Mouse (Mus musculus) gastrocnemius, postnatal 4 days (tissue): Measurements from ENCODE around the gene Nos2. TPM values are rescaled to one million over a fixed set of nuclear protein-coding genes. Genes with fewer than 3 reads are reported as not detected.
A peak's percentile ranks its signal among the peaks of the same experiment; 100 is the strongest.

Experiments
- DNase-seq, 2 experiments: peaks; one replicate each; pipeline ENCODE4 v3.0.0; 2021 to 2022; ENCODE audit warnings: low spot score in 2 of 2, mixed read lengths in 2 of 2
- total RNA-seq, 2 experiments: library from RNA; stranded (reverse); gene quantifications; 2 replicates each; pipeline ENCODE4 v1.2.3; 2021

Gene Nos2
- total RNA-seq, 2 experiments from 2014 or later: 4.5 to 4.6 TPM

DNA sequence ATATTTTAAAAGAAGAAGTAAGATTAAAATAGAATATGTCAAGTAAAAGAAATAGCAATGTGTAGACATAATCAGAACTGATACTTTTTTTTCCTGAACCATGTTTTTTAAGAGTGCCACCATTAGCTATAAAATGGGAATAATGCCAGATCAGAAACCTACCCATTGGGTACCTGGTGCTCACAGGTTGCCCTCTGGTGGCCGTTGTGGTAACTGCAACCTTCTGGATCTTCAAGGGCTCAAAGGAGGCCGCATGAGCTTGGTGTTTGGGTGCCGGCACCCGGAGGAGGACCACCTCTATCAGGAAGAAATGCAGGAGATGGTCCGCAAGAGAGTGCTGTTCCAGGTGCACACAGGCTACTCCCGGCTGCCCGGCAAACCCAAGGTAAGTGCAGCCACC, 35.7 kb downstream of the Nos2 start:
- peak; percentile 52 to 70 for DNase-seq

DNA sequence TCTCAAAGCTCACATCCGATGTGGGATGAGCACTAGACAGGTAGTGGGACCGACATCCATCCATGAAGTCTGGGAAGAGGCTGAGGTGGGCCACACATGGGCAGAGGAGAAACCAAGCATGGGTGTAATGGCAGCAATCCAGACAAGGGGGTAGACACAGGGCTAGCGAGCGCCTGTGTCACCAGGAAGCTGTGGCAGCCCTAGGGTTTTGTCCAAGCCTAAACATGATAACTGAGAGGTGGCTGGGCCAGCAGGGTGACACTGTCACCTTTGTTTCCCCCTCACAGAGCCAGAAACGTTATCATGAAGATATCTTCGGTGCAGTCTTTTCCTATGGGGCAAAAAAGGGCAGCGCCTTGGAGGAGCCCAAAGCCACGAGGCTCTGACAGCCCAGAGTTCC, 38.8 kb downstream of the Nos2 start:
- DNase-seq: no peak

DNA sequence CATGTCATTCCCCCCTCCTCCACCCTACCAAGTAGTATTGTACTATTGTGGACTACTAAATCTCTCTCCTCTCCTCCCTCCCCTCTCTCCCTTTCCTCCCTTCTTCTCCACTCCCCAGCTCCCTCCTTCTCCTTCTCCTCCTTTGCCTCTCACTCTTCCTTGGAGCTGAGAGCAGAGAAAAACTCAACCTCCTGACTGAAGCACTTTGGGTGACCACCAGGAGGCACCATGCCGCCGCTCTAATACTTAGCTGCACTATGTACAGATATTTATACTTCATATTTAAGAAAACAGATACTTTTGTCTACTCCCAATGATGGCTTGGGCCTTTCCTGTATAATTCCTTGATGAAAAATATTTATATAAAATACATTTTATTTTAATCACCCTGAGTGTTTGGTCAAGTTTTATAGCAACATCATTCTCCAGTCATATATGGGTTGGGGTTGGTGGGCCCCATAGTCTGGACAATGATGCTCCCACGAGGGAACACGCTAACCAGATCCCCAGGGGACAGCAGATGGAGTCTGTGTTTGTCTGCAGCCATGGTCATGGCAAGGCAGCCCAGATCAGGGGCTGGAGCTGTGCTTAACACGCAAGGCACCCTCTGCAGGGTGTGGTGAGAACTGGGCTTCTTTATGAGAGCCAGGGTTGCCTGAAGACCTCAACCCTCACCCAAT, 39.4 kb downstream of the Nos2 start:
- peak in 1 of 2 experiments; percentile 36 for DNase-seq

DNA sequence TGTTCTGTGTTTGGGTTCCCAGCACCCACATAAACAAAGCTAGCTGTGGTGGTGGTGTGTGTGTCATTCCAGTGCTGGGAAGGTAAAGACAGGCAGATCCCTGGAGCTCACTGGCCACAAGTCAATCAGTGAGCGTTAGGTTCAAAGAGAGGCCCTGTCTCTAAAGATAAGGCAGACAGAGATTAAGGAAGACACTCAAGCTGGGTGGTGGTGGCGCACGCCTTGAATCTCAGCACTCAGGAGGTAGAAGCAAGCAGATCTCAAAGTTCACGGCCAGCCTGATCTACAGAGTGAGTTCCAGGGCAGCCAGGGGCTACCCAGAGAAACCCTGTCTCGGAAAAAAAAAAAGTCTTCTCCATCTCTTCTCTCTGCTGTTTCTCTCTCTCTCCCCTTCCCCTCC, 40.6 kb downstream of the Nos2 start:
- no peak for DNase-seq

DNA sequence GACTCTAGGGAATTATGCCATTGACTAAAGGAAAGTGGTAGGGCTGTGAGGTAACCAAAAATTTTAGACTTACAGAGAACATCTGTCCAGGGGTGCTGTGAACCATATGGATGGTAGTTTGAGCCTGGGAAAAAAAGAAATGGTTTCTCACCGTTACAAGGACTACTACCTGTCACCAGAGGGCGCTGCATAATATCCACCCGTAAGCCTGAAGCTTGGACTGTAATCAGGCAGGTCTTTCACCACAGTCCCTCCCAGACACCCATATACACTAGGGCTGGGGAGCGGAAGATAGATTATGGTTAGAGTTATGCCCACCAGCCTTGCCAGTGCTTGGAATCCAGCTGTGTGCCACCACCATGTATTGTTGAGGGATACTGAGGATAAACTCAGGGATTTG, 46.8 kb downstream of the Nos2 start:
- peak in 1 of 2 experiments; percentile 38 for DNase-seq

DNA sequence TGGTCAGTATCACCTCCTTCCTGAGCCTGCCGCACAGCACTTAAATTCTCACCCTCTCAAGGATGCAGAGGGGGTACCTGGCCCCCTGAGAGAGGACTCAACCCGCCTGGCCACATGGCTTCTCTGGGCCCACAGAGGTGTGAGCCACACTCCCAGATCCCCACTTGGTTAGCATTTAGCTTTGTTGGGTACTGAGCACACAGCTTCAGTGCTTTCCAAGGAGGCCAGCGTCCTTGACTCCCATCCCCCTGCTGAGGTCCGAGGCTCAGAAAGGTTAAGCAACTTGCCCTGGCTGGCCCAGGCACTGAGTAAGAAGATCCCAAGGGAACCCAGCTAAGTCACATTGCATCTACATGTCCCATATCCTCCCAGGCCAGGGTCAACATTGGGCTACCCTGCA, 47.5 kb downstream of the Nos2 start:
- DNase-seq: no peak

DNA sequence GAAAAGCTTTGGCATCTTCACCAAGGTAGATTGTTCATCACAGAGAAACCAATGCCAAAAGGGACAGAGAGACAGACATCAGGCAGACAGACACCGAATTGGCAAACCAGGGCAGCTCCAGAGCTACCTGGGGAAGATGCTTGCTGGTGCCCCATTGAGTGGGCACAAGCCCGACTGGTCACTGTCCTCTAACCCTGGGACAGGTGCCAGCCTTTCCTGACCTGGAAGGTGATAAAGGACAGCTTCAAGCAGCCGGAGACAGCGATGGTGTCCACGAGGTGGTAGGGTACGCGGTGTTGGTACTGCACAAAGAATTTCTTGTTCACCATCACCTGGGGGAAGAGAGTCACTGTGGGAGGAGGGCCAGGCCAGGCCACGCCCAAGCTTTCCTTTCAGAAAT, 50.5 kb downstream of the Nos2 start:
- no peak for DNase-seq

DNA sequence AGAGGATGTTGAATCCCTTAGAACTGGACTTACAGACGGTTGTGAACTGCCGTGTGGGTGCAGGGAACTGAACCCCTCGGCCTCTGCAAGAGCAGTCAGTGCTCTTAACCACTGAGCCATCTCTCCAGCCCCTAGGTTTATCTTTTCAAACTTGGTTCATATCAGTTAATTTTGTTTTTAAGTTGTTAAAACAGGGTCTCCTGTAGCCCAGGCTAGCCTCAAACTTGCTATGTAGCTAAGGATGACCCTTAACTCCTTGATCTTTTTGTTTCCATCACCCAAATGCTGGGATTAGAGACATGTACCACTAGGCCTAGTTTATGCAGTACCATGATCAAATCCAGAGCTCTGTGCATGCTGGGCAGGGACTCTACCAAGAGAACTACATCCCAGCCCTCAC, 51.2 kb downstream of the Nos2 start:
- DNase-seq: no peak

DNA sequence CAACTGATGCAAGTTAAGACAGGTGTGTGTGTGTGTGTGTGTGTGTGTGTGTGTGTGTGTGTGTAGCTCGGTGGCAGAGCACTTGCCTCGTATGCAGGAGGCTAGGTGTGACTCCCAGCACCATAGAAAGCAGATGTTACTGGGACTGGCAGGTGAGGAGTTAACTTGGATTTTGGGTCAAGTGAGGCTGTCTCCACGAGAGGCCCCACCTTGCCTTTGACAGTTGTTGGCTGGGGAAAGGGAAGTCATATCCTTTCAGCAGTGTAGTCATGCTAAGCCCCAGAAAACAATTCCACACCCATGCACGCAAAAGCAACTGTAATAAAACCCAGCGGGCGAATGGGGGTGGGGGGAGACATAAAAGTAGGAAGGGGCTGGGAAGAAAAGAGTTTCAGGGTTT, 51.7 kb downstream of the Nos2 start:
- DNase-seq: no peak

DNA sequence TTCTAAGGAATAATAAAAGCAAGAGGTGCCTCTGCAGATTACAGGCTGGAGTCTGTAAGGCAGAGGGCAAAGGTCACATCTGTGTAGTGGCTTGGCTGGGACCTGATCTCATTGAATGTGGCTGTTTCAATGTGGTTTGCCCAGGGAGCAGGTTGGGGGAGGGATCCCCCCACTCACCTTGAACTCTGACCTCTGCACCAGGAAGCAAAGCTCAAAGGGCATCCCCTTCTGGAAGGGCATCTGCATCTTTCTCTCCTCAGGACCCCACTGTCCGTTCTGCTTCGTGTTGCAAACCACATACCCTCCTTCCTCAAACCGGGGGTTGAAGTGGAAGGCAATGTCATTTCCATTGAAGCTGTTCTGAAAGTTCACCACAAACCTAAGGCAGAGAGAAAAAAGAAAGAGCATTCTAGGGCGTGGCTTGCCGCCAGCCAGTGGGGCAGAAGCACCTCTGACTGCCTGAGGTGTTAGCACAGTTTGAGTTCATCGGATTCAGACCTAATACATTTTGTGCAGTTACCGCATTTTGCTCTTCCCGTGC, 52.3 kb downstream of the Nos2 start:
- DNase-seq: no peak

DNA sequence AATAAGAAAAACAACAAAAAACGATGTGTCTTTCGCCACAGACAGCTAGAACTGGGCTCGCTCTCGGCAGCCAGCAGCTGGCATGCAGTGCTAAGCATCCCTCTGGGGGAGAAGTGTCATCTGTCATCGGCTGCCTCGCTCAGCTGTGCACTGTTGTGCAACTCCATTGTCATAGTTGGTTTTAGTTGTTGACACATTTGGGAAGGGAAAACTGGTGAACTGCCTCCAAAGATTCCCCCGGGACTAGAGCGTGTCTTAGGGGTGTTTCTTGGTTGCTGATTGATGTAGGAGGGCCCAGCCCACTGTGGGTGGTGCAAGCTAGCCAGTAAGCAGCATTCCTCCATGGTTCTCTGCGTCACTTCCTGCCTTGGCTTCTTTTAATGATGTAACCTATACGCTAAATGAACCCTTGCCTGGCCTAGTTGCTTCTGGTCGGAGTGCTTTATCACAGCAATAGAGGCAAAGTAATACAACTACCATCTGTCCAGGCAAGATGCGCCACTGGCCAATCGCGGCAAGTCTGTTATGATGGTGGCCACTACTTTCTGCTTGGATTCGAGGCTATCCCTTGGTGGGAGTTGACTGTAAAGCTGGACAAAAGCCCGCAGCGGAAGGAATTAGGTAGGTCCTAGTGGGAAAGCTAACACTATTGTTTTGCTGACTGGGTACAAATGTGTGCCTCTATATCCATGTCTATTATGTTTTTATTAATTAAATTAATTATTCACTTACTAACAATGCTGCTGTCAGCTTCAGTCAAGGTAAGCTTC, 53.0 kb downstream of the Nos2 start:
- peak in 1 of 2 experiments; percentile 46 for DNase-seq

DNA sequence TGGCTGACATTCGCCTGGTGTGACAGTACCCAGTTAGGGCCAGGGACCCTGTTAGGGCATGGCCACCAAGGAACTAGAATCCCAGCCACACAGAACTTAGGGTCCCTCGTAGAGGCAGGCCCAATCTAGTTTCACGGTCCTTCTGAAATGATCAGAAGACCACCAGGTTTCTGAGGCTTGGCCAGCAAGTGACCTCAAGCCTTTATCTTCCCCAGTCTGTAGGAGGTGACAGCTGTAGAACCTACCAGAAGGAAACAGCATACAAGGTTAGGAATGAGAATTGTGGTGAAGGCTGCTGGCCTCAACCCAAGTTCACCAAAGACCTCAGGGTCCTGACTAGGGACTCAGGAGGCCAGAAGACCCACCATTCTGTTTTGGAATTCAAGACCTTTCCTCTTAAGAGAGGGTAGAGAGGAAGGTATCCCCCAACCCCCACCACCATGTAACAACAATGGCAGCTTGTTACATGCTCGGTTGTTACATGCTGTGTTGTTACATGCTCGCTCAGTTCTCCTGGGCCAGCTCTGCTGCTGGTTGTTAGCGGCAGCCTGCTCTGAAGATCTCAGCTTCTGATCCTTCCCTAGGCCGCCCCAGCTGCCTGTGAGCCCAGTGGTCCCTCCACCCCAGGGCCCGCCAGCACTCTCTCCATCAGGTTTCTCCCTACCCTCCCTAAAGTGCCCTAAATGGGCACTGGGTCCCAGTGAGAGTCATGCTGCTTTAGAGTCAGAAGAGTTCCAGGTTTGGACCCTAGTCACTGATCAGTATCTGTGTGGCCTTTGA, 56.3 kb downstream of the Nos2 start:
- DNase-seq: no peak

DNA sequence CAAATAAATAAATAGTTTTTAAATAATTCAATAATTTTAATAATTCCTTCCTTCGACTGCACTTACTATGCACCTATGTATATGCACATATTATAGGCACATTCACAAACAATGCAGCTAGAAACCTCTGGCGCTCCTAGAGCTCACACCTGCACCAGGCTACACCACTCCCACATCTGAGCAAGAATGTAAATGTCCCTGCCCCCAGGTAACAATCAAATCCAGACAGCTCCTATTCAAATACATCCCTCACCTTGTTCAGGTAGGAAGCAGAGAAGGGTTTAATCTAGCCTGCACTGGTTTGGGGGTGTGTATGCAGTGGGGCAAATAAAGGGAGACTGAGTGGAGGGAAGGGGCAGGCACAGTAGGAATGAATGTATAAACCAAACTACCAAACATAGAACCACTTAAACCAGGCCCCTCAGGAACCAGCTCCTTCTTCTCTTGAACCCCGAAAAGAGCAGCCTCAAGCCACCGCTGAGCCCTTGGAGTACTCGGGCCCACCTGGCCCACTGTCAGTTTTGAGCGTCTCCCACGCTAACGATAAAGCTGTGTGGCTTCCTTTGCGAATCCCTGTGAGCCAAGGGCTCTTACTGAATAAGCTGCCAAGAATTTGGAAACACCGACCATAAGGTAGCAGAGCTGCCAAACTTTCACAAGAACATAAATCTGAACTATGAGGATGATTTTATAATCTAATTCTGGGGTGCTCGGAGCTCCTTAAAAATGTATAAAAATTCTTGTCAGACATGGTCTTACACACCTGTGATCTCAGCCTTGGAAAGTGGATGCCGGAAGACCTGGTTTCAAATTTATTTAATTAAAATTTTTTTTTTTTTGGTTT, 57.8 kb downstream of the Nos2 start:
- no peak for DNase-seq

DNA sequence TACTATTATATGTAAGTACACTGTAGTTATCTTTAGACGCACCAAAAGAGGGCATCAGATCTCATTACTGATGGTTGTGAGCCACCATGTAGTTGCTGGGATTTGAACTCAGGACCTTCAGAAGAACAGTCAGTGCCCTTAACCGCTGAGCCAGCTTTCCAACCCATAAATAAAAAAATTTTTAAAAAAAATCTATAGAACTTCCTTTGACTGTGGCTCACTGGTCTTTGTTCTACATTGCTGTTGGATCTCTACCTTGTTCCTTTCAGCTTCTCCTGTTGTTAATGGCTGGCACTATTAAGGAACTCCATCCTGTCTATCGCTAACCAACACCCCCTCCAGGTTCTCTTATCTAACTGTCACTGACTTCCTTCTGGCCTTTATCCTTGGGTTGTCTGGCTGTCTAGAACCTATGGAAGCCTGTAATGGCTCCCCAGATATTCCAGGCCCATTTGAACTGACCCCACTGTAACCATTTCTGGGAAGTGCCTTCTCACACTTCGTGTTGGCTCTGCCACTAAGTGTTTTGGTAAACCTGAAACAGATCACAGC, 59.6 kb downstream of the Nos2 start:
- no peak for DNase-seq

DNA sequence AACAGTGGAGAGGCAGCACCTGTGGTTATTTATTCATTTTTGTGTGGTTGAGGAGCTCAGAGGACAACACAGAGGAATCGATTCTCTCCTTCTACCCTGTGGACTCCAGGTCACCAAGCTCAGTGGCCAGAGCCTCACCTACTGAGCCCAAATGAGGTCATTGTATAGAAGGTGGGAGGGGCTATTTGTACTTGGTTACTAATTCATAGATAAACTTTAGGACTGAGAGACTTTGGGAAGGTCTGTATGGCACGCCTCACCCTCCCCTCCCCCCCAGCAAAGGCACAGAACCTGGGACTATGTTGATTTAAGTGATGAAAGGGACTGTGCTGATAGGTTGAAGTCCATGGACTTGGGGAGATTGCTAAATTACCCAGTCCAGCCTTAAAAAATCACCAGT, 61.5 kb downstream of the Nos2 start:
- no peak for DNase-seq

DNA sequence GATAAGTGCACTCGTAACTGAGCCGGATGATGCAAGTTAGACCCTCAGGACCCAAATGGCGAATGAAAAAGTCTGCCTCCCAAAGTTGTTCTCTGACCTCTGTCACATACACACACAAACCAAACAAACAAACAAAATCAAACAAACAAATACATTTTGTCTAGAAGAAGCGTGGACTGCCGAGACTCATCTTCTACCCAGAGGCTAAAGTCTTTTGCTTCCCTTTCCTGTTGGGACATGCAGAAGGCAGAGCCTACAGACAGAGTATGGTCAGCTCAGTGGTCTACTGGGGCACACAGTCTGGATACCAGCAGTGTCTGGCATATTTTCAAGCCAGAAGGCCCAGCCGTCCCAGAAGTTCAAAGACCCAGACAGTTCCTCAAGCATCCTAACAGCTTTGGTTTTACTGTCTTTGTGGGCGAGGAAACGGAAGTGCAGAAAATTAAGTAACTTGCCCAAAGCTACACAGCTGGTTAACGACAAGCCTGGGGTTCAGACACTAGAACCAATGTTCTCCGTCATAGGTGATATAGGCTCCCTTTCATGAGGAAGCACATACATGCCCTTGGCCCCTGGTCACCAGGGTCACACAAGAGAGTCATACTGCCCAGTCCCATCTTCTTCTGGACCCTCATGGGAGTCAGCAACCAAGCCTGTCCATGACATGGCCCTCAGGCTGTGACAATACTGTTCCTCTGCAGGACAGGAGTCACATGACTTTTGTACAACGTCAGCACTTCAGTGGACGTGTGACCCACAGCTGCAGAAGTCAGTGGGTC, 62.1 kb downstream of the Nos2 start:
- no peak for DNase-seq

DNA sequence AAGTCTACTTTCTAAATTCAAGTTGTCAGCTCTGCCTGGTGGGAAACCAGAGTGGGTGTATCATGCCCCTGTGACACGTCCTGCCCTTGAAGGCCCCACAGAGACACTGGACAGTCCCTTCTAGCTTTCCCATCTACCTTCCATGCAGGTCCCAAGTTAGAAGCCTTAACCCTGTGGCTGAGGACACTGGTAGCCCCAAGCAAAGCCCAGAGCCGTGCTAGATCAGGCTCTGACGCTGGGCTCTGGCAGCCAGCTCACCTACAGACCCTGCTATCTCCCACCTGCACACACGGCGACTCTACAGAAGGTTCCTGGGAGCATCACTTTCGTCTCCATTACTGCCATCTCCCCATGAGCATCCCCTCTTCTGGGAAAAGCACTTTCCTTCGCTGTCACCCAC, 63.0 kb downstream of the Nos2 start:
- no peak for DNase-seq

DNA sequence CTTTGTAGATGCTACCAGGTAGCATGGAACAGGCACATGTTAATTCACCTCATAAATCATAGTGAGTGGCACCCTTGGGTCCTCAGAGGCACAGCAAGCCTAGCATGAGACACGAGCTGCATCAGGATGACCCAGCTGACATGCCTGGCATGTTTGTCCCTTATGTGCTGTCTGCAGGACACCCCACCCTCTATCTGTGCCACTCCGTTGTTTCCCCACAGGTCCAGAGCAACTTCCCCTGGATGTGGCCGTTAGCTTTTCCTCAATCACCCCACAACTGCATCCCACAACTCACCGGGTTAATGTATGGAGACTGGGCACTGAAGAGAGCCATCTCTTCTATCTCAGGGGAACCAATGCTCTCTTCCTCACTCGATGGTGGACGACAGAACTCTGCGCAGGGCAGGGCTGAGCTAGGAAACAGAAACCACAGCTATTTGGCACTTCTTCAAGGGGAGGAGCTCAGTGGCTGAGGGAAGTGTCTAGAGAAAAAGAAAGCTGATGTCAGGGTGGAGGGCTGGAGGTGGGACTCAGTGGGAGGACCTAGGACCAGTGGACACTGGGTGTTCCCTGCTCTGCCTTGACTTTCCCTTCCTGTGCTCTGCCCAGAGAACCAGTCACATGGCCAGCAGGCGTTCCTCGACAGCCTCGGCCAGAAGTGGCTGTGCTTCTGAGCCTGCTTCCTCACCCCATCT, 64.0 kb downstream of the Nos2 start, which contains the start of gene Lgals9:
Lgals9 (minus strand) TSS at position 464 of the 695 bp plus-strand sequence.
- peak; percentile 35 to 67 for DNase-seq

DNA sequence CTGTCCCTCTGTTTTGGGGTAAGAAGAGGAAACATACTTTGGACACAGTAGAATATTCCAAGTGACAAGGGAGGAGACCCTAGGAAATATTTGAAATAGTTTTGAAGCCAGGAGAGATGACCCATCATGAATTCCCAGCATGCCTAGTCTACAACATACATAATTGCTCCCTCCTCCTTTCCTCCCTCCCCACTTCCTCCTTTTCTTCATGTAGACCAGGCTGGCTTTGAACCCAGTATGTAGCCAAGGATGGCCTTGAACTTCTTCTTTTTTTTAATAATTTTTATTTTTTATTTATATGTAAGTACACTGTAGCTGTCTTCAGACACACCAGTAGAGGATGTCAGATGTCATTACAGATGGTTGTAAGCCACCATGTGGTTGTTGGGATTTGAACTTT, 64.9 kb downstream of the Nos2 start:
- DNase-seq: no peak
